Mouse (Mus musculus) T-helper 17 cell (primary cell): Measurements from ENCODE around the gene Olfr1320.
"Not testable (repeated sequence)": the region's sequence is repeated elsewhere in the genome, so short reads cannot be mapped to it uniquely, and the experiment has no call there.

Experiments
- in situ Hi-C, 2 experiments: fragments of 300-600 bp; cut with MboI, MseI; formaldehyde crosslinking; loops; 1 replicate in 1 of 2; 2 replicates in 1 of 2; pipeline ENCODE4 v1.15.1; 2025; ENCODE audit warnings: high pct_unique_total_duplicates in 2 of 2

Olfr1320 gene

GRCm38 (mm10) chrX:49672033-49672432 is at the start of gene Olfr1320:
TSS of gene Olfr1320 (plus strand) at chrX:49672333.
- in situ Hi-C loops: no loop called here

GRCm38 (mm10) chrX:49627566-49627965 is 44.6 kb upstream of the Olfr1320 start:
- in situ Hi-C loops: no loop called here

- in situ Hi-C loops: no loop called here
Observed at GRCm38 (mm10) chrX:49631195-49631594, 40.9 kb upstream of the Olfr1320 start.

GRCm38 (mm10) chrX:49660781-49661180 is 11.4 kb upstream of the Olfr1320 start:
- in situ Hi-C loops: not testable (repeated sequence)
